Mouse (Mus musculus) left cerebral cortex, postnatal 36 days (tissue): Measurements from ENCODE around the gene Rcor2. TPM values are rescaled to one million over a fixed set of nuclear protein-coding genes. Genes with fewer than 3 reads are reported as not detected.
A peak's percentile ranks its signal among the peaks of the same experiment; 100 is the strongest.

Source experiments
- DNase-seq, 2 experiments: peaks; one replicate each; pipeline ENCODE4 v3.0.0; 2021 to 2022; ENCODE audit warnings: low spot score in 2 of 2, mixed read lengths in 1 of 2
- intact Hi-C: fragments of 180-260 bp; cut with DNase I; formaldehyde crosslinking; loops from one replicate; pipeline ENCODE4 v1.15.1; 2025
- total RNA-seq, 2 experiments: library from RNA; stranded (reverse); gene quantifications; 2 replicates each; pipeline ENCODE4 v1.2.3; 2021

Rcor2 gene
- total RNA-seq, 2 experiments from 2014 or later = 14.9 to 16.0 TPM

DNA sequence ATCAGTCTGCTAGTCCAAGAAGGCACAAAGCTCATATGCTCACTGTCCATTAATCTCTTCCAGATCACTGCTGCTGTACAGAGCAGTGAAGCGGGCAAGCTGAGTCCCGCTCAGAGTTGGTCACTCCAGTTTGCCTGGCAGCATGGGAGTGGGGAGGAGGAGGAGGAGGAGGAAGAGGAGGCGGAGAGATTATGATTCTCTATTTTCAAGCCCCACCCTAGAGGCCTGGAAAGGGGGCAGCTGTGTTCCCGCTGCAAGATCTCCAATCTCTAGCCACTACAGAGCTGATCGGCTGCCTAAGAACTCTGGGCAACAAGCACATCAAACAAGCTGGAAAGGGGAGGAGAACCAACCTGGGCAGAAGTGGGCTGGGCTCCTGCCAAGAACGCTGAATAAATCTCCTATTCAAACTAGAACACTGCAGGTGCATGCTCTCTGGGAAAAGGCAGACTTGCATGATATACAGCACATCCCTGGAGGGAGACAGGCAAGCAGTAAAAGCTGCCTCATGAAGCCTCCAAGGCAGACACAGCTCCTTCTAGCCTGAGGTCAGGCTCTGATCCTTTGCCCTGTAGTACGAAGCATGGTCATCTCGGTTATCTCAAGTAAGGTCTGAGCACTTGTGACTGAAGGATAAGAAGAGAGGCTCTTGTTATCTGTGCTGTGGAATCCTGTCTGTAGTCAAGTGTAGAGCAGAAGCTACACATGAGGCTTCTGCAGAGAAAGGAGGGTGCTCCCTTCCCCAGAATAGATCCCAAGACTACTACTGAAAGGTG lies 41.1 kb downstream of the Rcor2 start:
- intact Hi-C loops = no loop called here
- peak in 1 of 2 experiments; percentile 32 for DNase-seq

DNA sequence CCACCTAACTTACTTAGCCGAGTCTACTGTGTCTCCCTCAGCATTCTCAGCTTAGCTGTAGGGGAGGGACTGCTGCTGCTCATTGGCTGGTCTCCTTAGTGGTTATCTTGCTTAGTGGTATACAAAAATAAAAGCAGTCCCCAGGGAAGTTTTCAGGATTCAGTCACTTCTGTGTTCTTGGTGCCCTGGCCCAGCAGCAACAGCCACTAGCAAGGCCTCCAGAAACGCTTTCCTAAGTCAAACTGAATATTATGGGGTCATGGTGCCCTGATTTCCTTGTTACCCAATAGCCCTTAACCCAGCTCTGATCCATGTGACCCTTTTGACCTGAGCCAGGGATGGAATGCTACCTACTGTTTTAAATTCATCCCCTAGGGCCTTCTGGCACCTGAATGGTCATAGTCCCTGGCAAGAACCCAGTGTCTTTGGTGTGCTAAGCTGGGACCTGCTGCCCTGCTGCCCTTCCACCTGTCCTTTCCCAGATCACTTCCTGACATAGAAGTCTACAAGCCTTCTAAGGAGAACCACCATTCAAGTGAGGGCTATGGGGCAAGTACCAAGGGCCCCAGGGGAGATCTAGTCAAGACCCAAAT lies 42.7 kb downstream of the Rcor2 start:
- intact Hi-C loops = no loop called here
- DNase-seq = no peak

DNA sequence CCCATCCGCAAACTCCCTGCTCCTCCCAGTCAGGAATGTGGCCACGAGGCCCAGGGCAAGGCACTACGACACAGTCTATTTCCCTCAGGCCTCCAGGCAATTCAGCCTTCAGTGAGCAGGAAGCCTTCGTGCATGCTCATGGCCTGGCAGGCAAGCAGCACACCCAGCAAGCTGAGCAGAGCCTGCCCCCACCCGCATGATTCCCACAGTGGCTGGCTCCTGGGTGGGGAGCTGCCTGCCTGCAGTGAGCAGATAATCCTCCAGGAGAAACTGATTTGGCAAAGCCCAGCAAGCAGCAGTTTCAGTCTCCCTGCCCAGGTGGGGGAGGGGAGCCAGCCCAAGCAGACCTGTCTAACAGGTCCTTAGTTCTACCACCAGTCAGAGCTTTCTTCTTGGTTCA lies 43.6 kb downstream of the Rcor2 start:
- DNase-seq = peak in 1 of 2 experiments; percentile 38
- intact Hi-C loops = no loop called here

DNA sequence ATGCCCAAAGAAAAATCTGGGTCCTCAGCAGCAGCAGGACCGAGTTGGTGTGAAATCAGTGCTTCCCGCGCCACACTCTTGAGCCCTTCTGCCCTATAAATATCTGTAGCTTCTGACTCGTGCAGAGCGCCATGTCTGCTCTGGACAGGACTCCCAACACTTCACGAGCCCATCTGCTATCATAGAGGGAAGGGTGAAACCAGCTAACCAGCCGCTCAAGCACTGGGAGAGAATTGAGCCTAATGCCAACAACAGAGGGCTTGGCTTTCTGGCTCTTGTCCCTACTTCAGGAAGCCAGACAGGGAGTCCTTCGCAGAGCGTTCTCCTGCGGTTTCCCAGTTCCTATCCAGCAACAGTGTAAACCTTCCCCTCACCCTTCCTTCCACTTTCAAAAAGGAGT lies 44.2 kb downstream of the Rcor2 start:
- no peak for DNase-seq
- intact Hi-C loops = no loop called here

DNA sequence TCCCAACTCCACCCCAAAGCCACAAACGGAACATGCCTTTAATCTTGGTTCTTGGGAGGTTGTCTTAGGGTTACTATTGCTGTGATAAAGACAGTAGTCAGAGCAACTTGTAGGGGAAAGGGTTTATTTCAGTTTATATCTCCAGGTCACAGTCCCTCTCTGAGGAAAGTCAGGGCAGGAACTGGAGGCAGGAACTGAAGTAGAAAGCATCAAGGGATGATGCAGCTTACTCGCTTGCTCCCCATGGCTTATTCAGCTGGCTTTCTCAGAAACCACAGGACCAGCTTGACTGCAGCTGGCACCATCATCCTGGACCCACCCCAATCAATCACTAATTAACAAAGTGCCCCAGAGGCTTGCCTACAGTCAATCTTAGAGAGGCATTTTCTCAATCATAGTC lies 46.5 kb downstream of the Rcor2 start:
- DNase-seq = no peak

DNA sequence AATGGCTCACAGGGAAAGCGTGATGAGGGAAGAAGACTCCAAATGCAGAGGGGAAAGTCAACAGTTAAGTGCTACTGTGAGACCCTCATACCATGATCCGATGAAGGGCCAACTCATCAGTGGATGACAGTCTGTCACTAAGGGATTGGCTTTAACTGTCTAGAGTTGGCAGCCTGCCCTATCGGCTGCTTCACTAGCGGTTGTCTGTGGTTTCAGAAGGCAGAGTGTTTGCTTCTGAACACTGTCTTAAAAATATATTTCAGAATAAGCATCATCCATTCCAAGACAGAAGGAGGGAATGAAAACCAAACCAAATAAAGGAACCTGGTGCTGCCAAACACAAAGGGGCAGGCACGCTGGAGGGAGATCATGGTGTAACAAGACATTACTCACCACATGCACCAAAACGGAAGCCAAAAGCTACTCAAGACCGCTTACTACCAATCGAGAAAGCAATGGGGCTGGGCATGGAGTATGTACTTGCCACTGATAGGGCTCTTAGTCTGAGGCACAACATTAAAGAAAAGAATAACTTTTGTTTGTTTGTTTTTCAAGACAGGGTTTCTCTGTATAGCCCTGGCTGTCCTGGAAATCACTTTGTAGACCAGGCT lies 48.0 kb downstream of the Rcor2 start:
- intact Hi-C loops = no loop called here
- DNase-seq = no peak

More for the DNA sequence above, 46.5 kb downstream of the Rcor2 start:
- intact Hi-C loops = no loop called here

DNA sequence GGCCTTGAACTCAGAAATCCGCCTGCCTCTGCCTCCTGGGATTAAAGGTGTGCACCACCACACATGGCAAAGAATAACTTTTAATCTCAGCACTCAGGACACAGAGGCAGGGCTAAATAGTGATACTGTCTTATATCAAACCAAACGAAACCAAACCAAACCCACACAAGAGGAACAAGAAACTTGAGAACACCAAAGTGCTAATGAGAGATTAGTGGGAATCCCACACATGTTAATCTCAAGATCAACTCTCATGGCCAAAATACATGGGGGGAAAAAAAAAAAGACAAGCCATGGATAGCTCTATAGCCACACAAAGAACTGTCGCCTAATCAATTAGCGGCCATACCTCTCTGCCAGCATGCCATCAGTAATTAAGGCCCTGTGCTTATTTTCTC lies 48.5 kb downstream of the Rcor2 start:
- no peak for DNase-seq
- intact Hi-C loops = no loop called here

DNA sequence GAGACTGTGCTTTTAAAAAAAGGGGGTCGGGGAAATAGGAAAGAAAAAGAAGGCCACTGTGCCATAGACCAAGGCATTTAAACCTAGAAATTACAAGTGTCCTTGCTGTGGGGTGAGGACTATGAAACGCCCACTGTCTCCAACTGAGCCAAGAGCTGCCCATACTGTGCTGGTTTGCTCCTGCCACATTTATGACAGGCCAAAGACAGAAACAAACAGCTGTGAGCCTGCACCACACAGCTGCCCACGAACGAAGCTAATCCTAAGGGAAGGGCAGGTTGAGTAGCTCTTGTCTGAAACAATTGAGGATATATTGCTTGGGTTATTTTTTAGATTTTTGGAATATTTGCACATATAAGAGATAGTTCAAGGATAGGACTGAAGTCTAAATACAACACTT lies 49.7 kb downstream of the Rcor2 start:
- intact Hi-C loops = no loop called here
- no peak for DNase-seq

DNA sequence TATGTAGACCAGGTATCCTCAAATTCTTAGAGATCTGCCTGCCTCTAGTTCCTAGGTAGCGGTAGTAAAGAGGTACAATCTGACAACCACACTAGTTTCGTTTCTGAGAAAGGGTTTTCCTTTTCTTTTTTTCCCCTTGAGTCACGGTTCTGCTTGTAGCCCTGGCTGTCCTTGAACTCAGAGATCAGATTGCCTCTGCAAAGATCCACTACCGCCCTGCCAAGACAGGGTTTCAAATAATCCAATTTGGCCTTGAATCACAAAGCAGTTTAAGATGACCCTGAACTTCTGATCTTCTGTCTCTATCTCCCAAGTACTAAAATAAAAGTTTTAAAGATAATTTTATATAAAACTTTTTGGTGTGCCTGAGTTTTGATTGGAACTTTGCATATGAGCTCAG lies 50.6 kb downstream of the Rcor2 start:
- intact Hi-C loops = no loop called here
- DNase-seq = no peak

DNA sequence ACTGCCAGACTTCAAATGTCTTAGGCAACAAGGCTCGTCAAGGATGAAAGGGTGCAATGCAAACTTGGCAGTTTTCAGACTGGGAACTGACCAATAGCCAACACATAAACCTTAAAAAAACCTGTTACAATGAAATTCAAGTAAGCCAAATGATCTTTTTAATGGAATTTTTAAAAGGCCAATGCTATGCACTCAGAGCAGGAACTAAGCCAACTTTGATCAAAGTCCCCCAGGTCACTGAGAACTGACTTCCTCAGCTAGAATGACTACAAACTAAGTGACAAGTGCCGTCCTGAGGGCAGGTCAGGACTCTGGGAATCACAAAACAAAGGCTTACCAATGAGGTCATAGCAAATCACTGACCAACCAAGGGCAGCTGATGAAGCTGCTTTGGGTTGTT lies 53.1 kb downstream of the Rcor2 start:
- no peak for DNase-seq
- intact Hi-C loops = no loop called here

DNA sequence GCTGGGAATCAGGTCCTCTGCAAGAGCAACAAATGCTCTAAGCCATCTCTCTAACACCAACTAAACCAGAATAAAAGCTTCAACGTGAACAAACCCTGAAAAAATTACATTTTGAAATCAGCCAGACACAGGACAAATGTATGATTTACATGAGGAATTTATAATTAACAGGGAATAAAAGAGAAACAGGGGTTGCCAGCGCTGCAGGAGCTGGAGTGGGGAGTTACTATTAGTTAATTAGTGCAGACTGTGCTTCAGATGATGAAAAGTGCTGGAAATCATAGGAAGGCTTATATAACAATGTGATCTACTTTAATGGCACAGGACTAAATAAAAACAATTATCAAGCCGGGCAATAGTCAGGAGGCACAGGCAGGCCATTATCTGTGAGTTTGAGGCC lies 54.3 kb downstream of the Rcor2 start:
- intact Hi-C loops = no loop called here
- DNase-seq = no peak

Other genes starting within 250 kb of the Rcor2 start
- 1 to 10 TPM; 3.7 to 4.9 TPM for gene Fermt3, start 247.9 kb upstream of the Rcor2 start, total RNA-seq
- 100 to 1,000 TPM; 179 to 201 TPM for gene Stip1, start 227.4 kb upstream of the Rcor2 start, total RNA-seq
- gene Macrod1, start 210.5 kb upstream of the Rcor2 start, total RNA-seq = 10 to 100 TPM; 14.1 to 17.6 TPM
- gene Flrt1, start 161.6 kb upstream of the Rcor2 start, total RNA-seq = 10 to 100 TPM; 36.2 to 41.7 TPM
- 100 to 1,000 TPM; 253 to 285 TPM for gene Otub1, start 61.0 kb upstream of the Rcor2 start, total RNA-seq
- gene Cox8a, start 49.7 kb upstream of the Rcor2 start, total RNA-seq = 1,000 to 10,000 TPM in 1 of 2 experiments, 100 to 1,000 TPM in 1; 989 to 1,090 TPM
- 10 to 100 TPM; 26.5 to 42.4 TPM for gene Naa40, start 26.1 kb upstream of the Rcor2 start, total RNA-seq
- 100 to 1,000 TPM; 134 to 160 TPM for gene Mark2, start 74.5 kb downstream of the Rcor2 start, total RNA-seq
- 10 to 100 TPM; 31.9 to 37.4 TPM for gene Spindoc, start 115.7 kb downstream of the Rcor2 start, total RNA-seq
- 10 to 100 TPM; 34.7 to 37.3 TPM for gene 2700081O15Rik, start 150.3 kb downstream of the Rcor2 start, total RNA-seq
- gene Rtn3, start 216.0 kb downstream of the Rcor2 start, total RNA-seq = 100 to 1,000 TPM; 812 to 902 TPM
- gene Atl3, start 226.7 kb downstream of the Rcor2 start, total RNA-seq = 10 to 100 TPM; 23.4 to 25.7 TPM